Mouse (Mus musculus) MEL-GATA-1-ER (cell line): ENCODE measurements around the gene Vmn2r99.

Experiments used
- DNase-seq: peaks from one replicate; pipeline ENCODE4 v3.0.0-alpha.2; 2012; ENCODE audit warnings: low read depth; ENCODE audit errors: extremely low read depth

Gene Vmn2r99

DNA sequence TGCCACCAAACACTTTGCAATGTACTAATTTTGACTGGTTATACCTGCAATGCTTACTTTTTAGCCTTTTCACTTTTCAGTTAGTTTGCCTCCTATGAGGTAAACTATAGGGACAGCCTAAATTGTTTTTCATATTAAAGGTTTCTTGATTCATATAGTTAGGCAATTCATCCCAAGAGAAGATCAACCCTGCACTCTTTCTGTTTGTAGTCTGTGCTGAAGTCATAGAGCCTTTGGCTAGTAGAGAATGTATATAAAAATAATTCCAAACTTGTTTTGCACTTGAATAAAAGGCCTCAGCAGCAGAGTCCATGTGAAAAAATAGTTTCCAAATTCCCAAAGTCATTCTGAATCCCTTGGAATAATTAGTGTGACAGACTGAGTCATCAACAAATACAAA is at the start of gene Vmn2r99:
Gene Vmn2r99 (plus strand): TSS at position 301 of the 400 bp plus-strand sequence.
- no peak for DNase-seq

DNA sequence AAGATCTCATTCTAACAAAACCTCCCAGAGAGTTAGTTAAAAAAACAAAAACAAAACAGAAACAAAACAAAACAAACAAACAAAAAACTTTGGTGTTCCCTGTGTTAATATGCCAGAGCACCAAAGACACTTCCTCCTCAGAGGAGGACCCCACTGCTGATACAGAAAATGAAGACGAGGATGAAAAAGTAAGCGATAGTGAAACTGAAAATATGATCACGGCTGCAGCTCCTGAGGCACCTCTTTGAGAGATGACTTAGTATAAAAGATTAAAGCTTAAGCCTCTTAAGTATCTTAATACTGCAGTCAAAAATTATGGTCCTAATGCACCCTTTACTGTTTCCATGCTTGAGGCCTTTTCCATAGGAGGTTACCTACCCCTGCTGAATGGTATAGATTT is 75.9 kb downstream of the Vmn2r99 start:
- no peak for DNase-seq

DNA sequence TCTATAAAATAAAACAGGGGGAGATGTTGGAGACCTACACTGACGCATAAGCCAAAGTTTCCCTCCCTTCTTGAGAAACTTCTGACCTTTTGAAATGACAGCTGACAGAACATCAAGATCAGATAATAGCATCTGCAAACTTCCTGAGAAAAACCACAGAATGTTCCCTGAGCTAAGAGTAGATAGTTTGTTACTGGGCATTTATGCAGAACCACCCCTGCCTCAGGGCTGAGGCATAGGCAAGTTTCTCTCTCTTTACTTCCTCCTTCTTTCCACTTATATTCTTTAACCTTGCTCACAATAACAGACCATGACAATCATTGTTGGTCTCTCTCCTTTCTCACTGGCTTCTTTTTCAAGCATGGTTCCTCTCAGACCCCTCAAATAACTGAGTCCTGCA is 83.2 kb downstream of the Vmn2r99 start:
- peak; percentile 4 for DNase-seq
